Mouse (Mus musculus) cortical plate, adult 2 months (tissue): ENCODE results near the gene 7530416G11Rik.

ENCODE experiments used
- CTCF ChIP-seq: fragments of 200-500 bp; IDR thresholded peaks from 2 replicates; pipeline ENCODE4 v1.5.1; 2011; ENCODE audit warnings: mild to moderate bottlenecking, control low read depth, low read length; ENCODE audit not compliant: insufficient read depth; ENCODE audit errors: extremely low read depth
- POLR2A ChIP-seq: fragments of 200-500 bp; IDR thresholded peaks from 2 replicates; pipeline ENCODE4 v1.6.1; 2011; ENCODE audit warnings: mild to moderate bottlenecking, low read length, control low read depth; ENCODE audit not compliant: insufficient read depth; ENCODE audit errors: extremely low read depth

DNA sequence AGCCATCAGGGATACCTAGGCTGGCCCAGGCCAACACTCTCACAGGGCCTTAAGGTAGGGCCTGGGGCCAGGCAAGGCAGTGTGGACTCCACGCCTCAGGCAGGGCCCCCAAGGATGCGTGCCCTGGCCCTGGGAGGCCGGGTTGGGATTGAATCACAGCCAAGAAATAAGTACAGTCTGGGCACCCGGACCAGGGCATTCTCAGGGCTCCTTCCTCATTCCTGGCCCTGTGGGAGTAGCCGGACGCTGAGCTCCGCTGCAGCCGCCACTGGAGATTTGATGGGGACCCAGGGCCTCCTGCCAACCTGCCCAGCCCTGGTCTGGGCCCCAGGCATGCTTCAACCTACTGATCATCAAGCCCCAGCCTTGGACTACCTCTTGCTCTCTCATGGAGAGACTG is 31.2 kb upstream of the 7530416G11Rik start:
- TF ChIP-seq CTCF = no peak
- no peak for TF ChIP-seq POLR2A
